Mouse (Mus musculus): ENCODE measurements around the gene Xpo6.

DNA sequence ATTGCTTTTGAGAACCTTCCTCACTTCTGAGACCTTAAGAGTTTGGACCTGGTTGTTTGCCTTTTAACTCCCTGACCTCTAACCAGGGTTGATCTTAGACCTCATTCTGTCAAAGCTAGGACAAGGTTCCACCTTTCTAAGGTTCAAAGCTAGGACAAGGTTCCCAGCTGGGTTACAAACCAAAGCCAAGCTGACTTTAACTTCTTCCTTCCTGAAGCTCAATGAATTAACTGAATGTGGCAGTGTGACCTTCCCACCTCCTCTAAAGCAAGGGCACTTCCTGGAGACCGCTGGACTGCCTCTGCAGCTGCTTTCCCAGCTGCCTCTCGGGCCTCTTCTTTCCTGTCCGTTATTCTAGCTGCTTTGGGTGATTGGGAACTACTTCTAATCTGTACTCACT lies 32.9 kb downstream of the Xpo6 start:
- no peak for TF ChIP-seq POLR2A (IDR thresholded peaks at IDR 0.05; ENCODE audit: low read depth, low read length)
- TF ChIP-seq CTCF (IDR thresholded peaks at IDR 0.05; ENCODE audit: extremely low read depth, insufficient read depth, insufficient read length, insufficient replicate concordance) = no peak

Measured in spleen, adult 2 months (tissue).